Mouse (Mus musculus) midbrain, embryonic 13.5 days (tissue): ENCODE results near the gene Spns3. TPM values are rescaled to one million over a fixed set of nuclear protein-coding genes. Genes with fewer than 3 reads are reported as not detected.

Source experiments
- ATAC-seq: fragments of 200-750 bp; cut with Nextera tagmentation; 2 replicates; pipeline ENCODE4 v1.8.0; 2017; ENCODE audit warnings: mild to moderate bottlenecking, moderate TSS enrichment, moderate library complexity
- H3K27ac ChIP-seq: fragments of 300-500 bp; sonication (generic); 2 replicates; pipeline ENCODE4 v1.5.1; 2015; ENCODE audit warnings: inconsistent platforms, mild to moderate bottlenecking, moderate library complexity
- H3K27me3 ChIP-seq: fragments of 300-500 bp; sonication (generic); 2 replicates; pipeline ENCODE4 v1.6.1; 2015; ENCODE audit warnings: mild to moderate bottlenecking, inconsistent platforms
- H3K36me3 ChIP-seq: fragments of 300-500 bp; sonication (generic); 2 replicates; pipeline ENCODE4 v1.6.1; 2015; ENCODE audit warnings: mild to moderate bottlenecking, inconsistent platforms
- H3K4me1 ChIP-seq: fragments of 300-500 bp; sonication (generic); replicated peaks from 2 replicates; pipeline ENCODE4 v1.6.1; 2015; ENCODE audit warnings: inconsistent platforms
- H3K4me2 ChIP-seq: fragments of 300-500 bp; sonication (generic); replicated peaks from 2 replicates; pipeline ENCODE4 v1.6.1; 2015; ENCODE audit warnings: moderate library complexity, mild to moderate bottlenecking, inconsistent platforms
- H3K4me3 ChIP-seq: fragments of 300-500 bp; sonication (generic); replicated peaks from 2 replicates; pipeline ENCODE4 v1.5.1; 2015; ENCODE audit warnings: mild to moderate bottlenecking, inconsistent platforms
- H3K9ac ChIP-seq: fragments of 300-500 bp; sonication (generic); replicated peaks from 2 replicates; pipeline ENCODE4 v1.6.1; 2015; ENCODE audit warnings: mild to moderate bottlenecking, inconsistent platforms
- H3K9me3 ChIP-seq: fragments of 300-500 bp; sonication (generic); 2 replicates; pipeline ENCODE4 v1.6.1; 2016; ENCODE audit warnings: mild to moderate bottlenecking, inconsistent platforms
- WGBS: fragments of 180-500 bp; shearing (Covaris S2); methylation state at CpG from one replicate; pipeline ENCODE4 v1.1.7; 2015; 5-methylcytosine and 5-hydroxymethylcytosine counted together
- polyA plus RNA-seq: library from polyadenylated mRNA; unstranded; fragments of >200 nt; fragmentation: Nextera tagmentation; extraction: Ambion mirVana; gene quantifications from 2 replicates; pipeline ENCODE4 v1.2.1, GENCODE M21; 2015

Gene Spns3
- polyA plus RNA-seq, 1 experiment from 2014 or later = not detected

DNA sequence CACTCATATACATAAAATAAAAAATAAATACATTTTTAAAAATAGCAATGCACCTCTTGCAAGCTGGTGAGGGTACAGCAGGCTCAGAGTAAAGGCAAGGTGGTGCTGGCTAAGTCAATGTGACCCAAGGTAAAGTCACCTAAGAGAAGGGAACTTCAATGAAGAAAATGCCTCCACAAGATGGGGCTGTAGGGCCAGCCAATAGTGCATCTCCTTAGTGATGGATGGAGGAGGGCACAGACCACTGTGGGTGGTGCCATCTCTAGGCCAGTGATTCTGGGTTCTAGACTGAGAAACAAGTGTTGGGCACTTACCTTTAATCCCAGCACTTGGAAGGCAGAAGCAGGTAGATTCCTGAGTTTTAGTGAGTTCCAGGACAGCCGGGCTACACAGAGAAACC, 23.5 kb upstream of the Spns3 start:
- H3K4me3 ChIP-seq = no peak overlapping the region
- no peak overlapping the region for H3K9ac ChIP-seq
- no peaks in the 10 kb centered on the region for H3K9me3 ChIP-seq
- no peaks in the 10 kb centered on the region for H3K36me3 ChIP-seq
- WGBS = 92% methylated on average over 1 of the region's 1 CpGs
- H3K27me3 ChIP-seq = peaks cover 4% of the 10 kb centered on the region; the same call in 1 of the 2 replicates
- no peak for ATAC-seq
- H3K4me2 ChIP-seq = no peak overlapping the region
- peaks cover 15% of the 10 kb centered on the region for H3K4me1 ChIP-seq
- H3K27ac ChIP-seq = no peak overlapping the region

DNA sequence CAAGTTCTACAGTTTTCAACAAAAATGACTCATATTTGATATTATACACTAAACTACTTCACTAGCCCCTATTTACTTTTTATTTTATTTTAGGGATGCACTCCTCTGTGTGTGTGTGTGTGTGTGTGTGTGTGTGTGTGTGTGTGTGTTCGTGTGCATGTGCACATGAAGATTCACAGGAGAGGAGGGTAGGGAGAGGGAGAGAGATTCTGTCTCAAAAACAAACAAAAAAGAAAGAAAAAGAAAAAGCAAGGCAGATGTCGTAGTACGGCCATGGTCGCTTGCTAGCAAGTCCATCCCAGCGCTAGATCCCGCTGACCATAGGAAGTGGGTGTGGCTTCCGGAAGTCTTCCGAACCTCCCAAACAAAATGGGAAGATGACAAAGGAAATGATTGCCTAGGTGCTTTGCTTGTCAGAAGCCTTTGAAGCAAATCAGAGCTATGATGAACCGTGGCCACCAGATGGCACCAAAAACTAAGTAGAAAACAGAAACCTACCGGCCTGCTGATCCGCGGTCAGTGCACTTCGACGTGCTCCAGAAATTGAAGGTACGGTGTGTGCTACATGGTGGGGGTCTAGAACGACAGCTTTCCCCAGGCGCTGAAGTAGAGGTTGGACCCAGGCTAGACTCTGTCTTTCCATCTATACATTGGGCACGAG, 20.1 kb upstream of the Spns3 start:
- Histone ChIP-seq H3K4me3 (peak overlapping the region; percentile 32), H3K36me3 (no peaks in the 10 kb centered on the region), H3K27ac (no peak overlapping the region), H3K4me1 (no peaks in the 10 kb centered on the region), H3K27me3 (peaks cover 4% of the 10 kb centered on the region; the same call in 1 of the 2 replicates), H3K9me3 (no peaks in the 10 kb centered on the region), H3K9ac (peak overlapping the region; percentile 45; the same call in 1 of the 2 replicates), H3K4me2 (peak overlapping the region; percentile 46)
- 2% methylated on average over 18 of the region's 18 CpGs for WGBS
- ATAC-seq = peak; percentile 84

DNA sequence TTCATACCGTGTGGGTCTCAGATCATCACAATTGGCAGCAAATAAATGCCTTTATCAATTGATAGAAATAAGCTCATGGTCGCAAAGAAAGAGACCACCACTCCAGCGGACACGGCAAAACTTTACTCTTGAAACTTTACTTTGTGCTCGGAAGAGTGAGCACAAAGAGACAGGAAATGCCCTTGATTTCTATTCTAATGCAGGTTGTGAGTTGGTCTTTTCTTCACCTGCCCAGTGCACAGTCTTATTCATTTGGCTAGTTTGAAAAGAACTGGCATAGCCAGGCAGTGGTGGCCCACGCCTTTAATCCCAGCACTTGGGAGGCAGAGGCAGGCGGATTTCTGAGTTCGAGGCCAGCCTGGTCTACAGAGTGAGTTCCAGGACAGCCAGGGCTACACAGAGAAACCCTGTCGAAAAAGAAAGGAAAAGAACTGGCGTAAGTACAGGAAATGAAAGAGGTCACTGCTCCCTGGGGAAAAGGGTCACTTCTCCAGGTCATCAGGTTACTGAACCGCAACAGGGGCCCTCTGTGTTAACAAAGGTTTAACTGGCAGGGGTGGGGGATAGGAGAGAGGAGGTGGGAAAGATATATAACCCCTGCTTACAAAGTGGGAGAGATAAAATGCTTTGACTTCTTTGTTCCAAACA, 19.5 kb upstream of the Spns3 start:
- 69% methylated on average over 11 of the region's 11 CpGs for WGBS
- peaks cover 4% of the 10 kb centered on the region; the same call in 1 of the 2 replicates for H3K27me3 ChIP-seq
- no peaks in the 10 kb centered on the region for H3K9me3 ChIP-seq
- no peak overlapping the region; the same call in 1 of the 2 replicates for H3K4me2 ChIP-seq
- H3K27ac ChIP-seq = no peak overlapping the region
- H3K9ac ChIP-seq = no peak overlapping the region
- ATAC-seq = 0 out of 2 replicates have a peak, but pooled peaks have one; percentile 18
- no peaks in the 10 kb centered on the region for H3K36me3 ChIP-seq
- no peak overlapping the region for H3K4me3 ChIP-seq
- H3K4me1 ChIP-seq = no peaks in the 10 kb centered on the region

DNA sequence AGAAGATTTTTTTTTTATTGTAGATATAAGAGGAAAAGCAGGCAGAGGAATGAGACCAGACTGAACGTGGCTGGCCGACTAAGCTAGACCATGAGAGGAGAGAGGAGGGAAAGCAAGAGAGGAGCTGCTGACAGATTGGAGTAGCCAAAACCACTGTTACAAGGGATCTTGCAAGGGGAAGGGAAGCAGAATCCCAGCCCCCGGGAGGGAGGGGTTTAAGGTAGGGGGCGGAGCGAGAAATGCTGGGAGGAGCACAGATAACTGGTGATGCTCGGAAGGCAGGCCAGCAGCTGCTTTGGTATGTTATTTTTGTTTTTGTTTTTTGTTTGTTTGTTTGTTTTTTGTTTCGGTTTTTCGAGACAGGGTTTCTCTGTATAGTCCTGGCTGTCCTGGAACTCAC, 18.7 kb upstream of the Spns3 start:
- H3K27me3 ChIP-seq = peaks cover 4% of the 10 kb centered on the region; the same call in 1 of the 2 replicates
- no peak overlapping the region for H3K27ac ChIP-seq
- no peak for ATAC-seq
- H3K4me2 ChIP-seq = no peak overlapping the region
- no peaks in the 10 kb centered on the region for H3K9me3 ChIP-seq
- 60% methylated on average over 8 of the region's 8 CpGs for WGBS
- no peak overlapping the region for H3K4me3 ChIP-seq
- H3K9ac ChIP-seq = no peak overlapping the region
- no peaks in the 10 kb centered on the region for H3K4me1 ChIP-seq
- no peaks in the 10 kb centered on the region for H3K36me3 ChIP-seq

DNA sequence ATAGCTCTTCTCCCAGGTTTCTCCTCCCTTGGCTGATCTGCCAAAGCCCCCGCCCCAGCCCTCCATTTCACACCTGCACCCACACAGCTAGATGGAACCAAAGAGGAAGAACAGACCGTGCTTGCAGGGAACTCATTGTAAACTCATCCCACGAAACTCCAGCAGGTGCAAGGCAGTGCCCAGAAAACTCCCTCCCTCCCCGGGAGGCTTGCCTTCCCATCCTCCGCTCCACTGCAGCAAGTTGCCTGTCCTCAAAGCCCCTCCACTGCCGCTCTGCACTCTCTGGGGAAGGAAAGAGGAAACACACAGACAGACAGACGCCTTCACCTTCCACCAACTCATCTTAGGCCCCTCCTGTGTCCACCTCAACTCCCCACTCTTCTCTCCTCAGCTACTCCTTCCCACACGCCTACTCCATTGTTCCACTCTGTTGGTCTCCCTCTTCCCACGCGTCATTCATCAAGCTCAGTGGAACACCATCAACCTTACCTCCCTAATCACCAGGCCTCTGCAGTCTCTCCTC, 16.6 kb upstream of the Spns3 start:
- no peaks in the 10 kb centered on the region for H3K4me1 ChIP-seq
- H3K9me3 ChIP-seq = no peaks in the 10 kb centered on the region
- H3K9ac ChIP-seq = no peak overlapping the region
- no peaks in the 10 kb centered on the region for H3K36me3 ChIP-seq
- peaks cover 4% of the 10 kb centered on the region; the same call in 1 of the 2 replicates for H3K27me3 ChIP-seq
- no peak overlapping the region for H3K4me3 ChIP-seq
- ATAC-seq = no peak
- no peak overlapping the region for H3K27ac ChIP-seq
- WGBS = 54% methylated on average over 9 of the region's 10 CpGs
- no peak overlapping the region for H3K4me2 ChIP-seq

DNA sequence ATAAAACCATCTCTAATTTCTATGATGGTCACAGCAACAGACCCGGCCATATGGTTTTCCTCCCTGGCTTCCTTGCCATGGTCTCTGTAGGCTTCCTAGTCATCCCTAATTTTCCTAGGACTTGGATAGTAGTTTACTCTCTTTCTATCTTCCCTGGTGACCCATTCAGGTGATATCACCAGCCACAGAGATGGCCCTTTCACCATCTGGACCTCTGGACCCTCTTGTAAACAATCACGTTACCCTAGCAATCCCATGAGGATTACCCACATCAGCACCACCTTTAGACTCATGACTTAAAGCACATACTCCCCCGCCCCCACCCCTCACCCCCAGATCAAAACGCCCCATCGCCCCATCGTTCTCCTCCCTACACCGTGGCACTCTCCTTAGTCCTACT, 16.0 kb upstream of the Spns3 start:
- ATAC-seq = no peak
- no peaks in the 10 kb centered on the region for H3K4me1 ChIP-seq

DNA sequence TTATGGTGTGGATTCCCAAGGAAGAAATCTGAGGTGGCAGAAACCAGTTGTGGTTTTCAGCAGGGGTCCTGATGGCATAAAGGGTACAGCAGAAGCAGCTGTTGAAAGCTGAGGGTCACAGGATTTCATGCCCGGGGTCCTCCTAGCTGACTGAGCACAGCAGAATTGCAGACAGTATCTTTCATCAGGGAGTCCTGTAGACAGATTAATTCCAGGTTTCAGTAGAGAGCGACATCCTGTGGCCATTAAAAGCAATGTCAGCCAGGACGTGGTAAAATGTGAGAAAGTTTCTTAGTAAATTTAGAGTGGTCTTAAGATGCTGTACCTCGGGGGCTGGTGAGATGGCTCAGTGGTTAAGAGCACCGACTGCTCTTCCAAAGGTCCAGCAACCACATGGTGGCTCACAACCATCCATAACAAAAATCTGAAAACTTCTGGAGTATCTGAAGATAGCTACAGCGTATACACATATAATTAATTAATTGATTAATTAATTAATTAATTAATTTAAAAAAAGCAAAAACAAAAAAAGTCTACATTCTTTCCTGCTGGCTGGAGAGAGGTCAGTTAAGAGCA, 14.0 kb upstream of the Spns3 start:
- peak; percentile 70; the same call in 1 of the 2 replicates for ATAC-seq
- WGBS = 25% methylated on average over 6 of the region's 6 CpGs
- no peak overlapping the region for H3K9ac ChIP-seq
- no peak overlapping the region for H3K4me3 ChIP-seq
- H3K27ac ChIP-seq = no peak overlapping the region
- H3K9me3 ChIP-seq = no peaks in the 10 kb centered on the region
- no peaks in the 10 kb centered on the region for H3K4me1 ChIP-seq
- no peak overlapping the region for H3K4me2 ChIP-seq
- no peaks in the 10 kb centered on the region for H3K36me3 ChIP-seq
- H3K27me3 ChIP-seq = no peaks in the 10 kb centered on the region

More for the DNA sequence above, 16.0 kb upstream of the Spns3 start:
- Histone ChIP-seq H3K27ac (no peak overlapping the region), H3K36me3 (no peaks in the 10 kb centered on the region), H3K9me3 (no peaks in the 10 kb centered on the region), H3K4me2 (no peak overlapping the region), H3K27me3 (peaks cover 2% of the 10 kb centered on the region; the same call in 1 of the 2 replicates), H3K4me3 (no peak overlapping the region), H3K9ac (no peak overlapping the region)
- 83% methylated on average over 7 of the region's 7 CpGs for WGBS

DNA sequence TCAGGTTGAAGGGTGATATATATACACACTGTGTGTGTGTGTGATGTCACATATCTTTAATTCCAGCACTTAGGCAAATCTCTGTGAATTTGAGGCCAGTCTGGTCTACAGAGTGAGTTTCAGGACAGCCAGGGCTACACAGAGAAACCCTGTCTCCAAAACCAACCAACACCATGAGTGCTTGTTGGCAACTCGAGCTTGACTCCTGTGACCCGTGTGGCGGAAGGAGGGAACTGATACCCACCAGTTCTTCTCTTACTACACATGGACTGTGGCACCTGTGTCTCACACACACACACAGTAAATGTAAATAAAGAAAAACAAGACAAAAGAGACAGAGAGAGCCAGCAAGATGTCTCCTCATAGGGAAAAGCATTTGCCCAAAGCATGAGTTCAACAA, 10.4 kb upstream of the Spns3 start:
- WGBS = 75% methylated on average over 3 of the region's 3 CpGs
- H3K27me3 ChIP-seq = no peaks in the 10 kb centered on the region
- ATAC-seq = no peak
- H3K9ac ChIP-seq = no peak overlapping the region
- H3K9me3 ChIP-seq = no peaks in the 10 kb centered on the region
- no peak overlapping the region for H3K4me2 ChIP-seq
- no peaks in the 10 kb centered on the region for H3K36me3 ChIP-seq
- no peak overlapping the region for H3K27ac ChIP-seq
- H3K4me3 ChIP-seq = no peak overlapping the region
- H3K4me1 ChIP-seq = no peaks in the 10 kb centered on the region

DNA sequence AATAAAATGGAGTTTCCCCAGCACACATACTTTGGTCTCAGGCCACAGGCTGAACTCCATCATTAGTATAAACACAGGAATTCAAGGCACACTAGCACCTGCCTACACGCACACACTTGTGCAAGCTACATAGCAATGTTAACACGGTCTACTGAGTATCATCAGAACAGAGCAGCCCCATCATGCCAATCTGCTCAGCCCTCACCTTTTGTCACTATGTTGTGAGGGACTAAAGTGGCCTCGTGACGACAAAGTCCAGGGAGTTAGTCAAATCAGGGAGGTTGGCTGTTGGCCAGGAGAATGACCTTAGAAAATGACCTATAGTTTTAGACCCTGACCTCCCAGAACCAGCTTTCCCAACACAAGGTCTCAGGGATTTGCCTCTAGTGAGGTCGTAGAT, 7.8 kb upstream of the Spns3 start:
- Histone ChIP-seq H3K4me3 (no peak overlapping the region), H3K9ac (no peak overlapping the region), H3K4me1 (no peaks in the 10 kb centered on the region), H3K36me3 (no peaks in the 10 kb centered on the region), H3K27me3 (no peaks in the 10 kb centered on the region), H3K4me2 (no peak overlapping the region), H3K9me3 (no peaks in the 10 kb centered on the region), H3K27ac (no peak overlapping the region)
- no peak for ATAC-seq
- WGBS = 71% methylated on average over 5 of the region's 5 CpGs

DNA sequence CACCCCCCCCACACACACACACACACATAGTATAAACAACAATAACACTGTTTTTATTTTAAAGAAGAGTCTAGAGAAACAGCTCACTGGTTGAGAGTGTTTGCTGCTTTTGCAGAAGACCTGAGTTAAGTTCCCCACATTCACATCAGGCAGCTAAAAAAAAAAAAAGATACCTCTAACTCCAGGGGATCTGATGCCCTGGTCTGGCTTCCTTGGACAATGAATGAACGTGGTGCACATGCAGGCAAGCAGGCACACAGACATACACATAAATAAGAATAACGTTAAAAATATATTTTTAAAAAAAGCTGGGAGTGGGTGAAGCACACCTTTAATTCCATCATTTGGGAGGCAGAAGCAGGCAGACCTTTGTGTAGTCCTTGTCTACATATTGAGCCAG, 6.6 kb upstream of the Spns3 start:
- Histone ChIP-seq H3K27me3 (no peaks in the 10 kb centered on the region), H3K9me3 (no peaks in the 10 kb centered on the region), H3K36me3 (no peaks in the 10 kb centered on the region), H3K27ac (no peak overlapping the region), H3K4me3 (no peak overlapping the region), H3K4me2 (no peak overlapping the region), H3K4me1 (no peaks in the 10 kb centered on the region), H3K9ac (no peak overlapping the region)
- 58% methylated on average over 2 of the region's 2 CpGs for WGBS
- ATAC-seq = no peak

DNA sequence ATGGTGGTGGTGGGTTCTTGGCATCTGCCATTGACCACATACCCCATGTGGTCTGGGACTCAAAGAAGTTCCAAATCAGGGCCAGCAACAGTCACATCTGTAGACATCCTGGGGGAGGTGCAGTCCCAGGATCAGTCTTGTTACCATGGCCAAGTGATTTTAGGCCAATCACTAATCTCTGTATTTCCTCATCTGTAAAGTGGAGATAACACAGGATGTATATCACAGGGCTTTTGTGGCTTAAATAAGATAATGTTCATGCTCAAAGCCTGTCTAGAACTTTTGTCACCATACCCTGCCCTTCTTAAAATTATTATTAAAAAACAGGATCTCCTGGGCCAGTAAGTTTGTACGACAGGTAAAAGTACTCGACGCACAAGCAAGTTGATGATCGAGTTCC, 6.2 kb upstream of the Spns3 start:
- Histone ChIP-seq H3K4me1 (no peaks in the 10 kb centered on the region), H3K4me3 (no peak overlapping the region), H3K27me3 (no peaks in the 10 kb centered on the region), H3K36me3 (no peaks in the 10 kb centered on the region), H3K27ac (no peak overlapping the region), H3K4me2 (no peak overlapping the region), H3K9me3 (no peaks in the 10 kb centered on the region), H3K9ac (no peak overlapping the region)
- 94% methylated on average over 4 of the region's 4 CpGs for WGBS
- no peak for ATAC-seq

DNA sequence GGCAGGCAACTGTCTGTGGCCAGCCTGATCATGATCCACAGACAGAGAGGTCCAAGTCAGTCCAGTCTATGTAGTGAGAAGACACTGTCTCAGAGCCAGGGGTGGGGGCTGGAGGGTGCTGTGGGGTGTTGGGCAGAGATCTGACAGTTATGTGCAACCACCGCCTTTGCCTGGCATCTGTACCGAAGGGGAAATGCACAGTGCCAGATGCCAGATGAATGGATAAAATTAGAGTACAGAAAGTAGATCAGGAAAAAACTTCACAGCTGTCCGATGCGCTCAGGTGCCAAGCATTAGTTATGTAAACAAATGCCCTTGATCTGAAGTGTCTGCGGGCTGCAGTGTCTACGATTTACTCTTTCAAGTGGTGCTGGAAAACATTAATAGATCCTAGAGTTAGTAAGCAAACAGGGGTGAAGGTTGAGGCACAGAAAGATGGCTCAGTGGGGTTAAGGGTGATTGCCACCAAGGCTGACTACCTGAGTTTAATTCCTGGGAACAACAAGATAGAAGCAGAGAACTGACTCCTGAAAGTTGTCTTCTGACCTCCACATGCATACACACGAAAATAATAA, 1.3 kb upstream of the Spns3 start:
- Histone ChIP-seq H3K27ac (no peak overlapping the region), H3K4me2 (no peak overlapping the region), H3K36me3 (no peaks in the 10 kb centered on the region), H3K27me3 (no peaks in the 10 kb centered on the region), H3K4me3 (no peak overlapping the region), H3K4me1 (no peaks in the 10 kb centered on the region), H3K9ac (no peak overlapping the region), H3K9me3 (no peaks in the 10 kb centered on the region)
- 80% methylated on average over 7 of the region's 7 CpGs for WGBS
- ATAC-seq = no peak
